Mouse (Mus musculus) midbrain, embryonic 16.5 days (tissue): ENCODE measurements around the gene Dusp19. TPM values are rescaled to one million over a fixed set of nuclear protein-coding genes. Genes with fewer than 3 reads are reported as not detected.

Source experiments
- ATAC-seq: fragments of 200-750 bp; cut with Nextera tagmentation; 2 replicates; pipeline ENCODE4 v1.8.0; 2017; ENCODE audit warnings: moderate TSS enrichment
- H3K27ac ChIP-seq: fragments of 300-500 bp; sonication (generic); 2 replicates; pipeline ENCODE4 v1.5.1; 2014; ENCODE audit warnings: mild to moderate bottlenecking, low read length, mixed read lengths
- H3K27me3 ChIP-seq: fragments of 300-500 bp; sonication (generic); 2 replicates; pipeline ENCODE4 v1.6.1; 2014; ENCODE audit warnings: low read depth, low read length, mixed read lengths; ENCODE audit not compliant: control insufficient read depth, insufficient read depth
- H3K36me3 ChIP-seq: fragments of 300-500 bp; sonication (generic); 2 replicates; pipeline ENCODE4 v1.6.1; 2014; ENCODE audit warnings: mild to moderate bottlenecking, low read length, moderate library complexity, mixed read lengths; ENCODE audit not compliant: control insufficient read depth, insufficient read depth
- H3K4me1 ChIP-seq: fragments of 300-500 bp; sonication (generic); 2 replicates; pipeline ENCODE4 v1.6.1; 2014; ENCODE audit warnings: mild to moderate bottlenecking, low read length, mixed read lengths; ENCODE audit not compliant: control insufficient read depth, insufficient read depth
- H3K4me2 ChIP-seq: fragments of 300-500 bp; sonication (generic); 2 replicates; pipeline ENCODE4 v1.6.1; 2014; ENCODE audit warnings: mild to moderate bottlenecking, low read length, mixed read lengths
- H3K4me3 ChIP-seq: fragments of 300-500 bp; sonication (generic); 2 replicates; pipeline ENCODE4 v1.5.1; 2014; ENCODE audit warnings: low read depth, mild to moderate bottlenecking, low read length, moderate library complexity, mixed read lengths
- H3K9ac ChIP-seq: fragments of 300-500 bp; sonication (generic); 2 replicates; pipeline ENCODE4 v1.6.1; 2014; ENCODE audit warnings: low read depth, low read length, mixed read lengths
- H3K9me3 ChIP-seq: fragments of 300-500 bp; sonication (generic); replicated peaks from 2 replicates; pipeline ENCODE4 v1.6.1; 2014; ENCODE audit warnings: mild to moderate bottlenecking, low read length, mixed read lengths; ENCODE audit not compliant: control insufficient read depth, poor library complexity, severe bottlenecking
- WGBS: fragments of 180-500 bp; shearing (Covaris S2); extraction: QIAGEN DNeasy Blood & Tissue Kit; methylation state at CpG from one replicate; pipeline ENCODE4 v1.1.7; 2014; 5-methylcytosine and 5-hydroxymethylcytosine counted together
- polyA plus RNA-seq: library from polyadenylated mRNA; unstranded; fragments of >200 nt; fragmentation: Nextera tagmentation; extraction: Ambion mirVana; gene quantifications from 2 replicates; pipeline ENCODE4 v1.2.1, GENCODE M21; 2015

Gene Dusp19
- 17.8 and 18.0 TPM in 2 replicates for polyA plus RNA-seq

DNA sequence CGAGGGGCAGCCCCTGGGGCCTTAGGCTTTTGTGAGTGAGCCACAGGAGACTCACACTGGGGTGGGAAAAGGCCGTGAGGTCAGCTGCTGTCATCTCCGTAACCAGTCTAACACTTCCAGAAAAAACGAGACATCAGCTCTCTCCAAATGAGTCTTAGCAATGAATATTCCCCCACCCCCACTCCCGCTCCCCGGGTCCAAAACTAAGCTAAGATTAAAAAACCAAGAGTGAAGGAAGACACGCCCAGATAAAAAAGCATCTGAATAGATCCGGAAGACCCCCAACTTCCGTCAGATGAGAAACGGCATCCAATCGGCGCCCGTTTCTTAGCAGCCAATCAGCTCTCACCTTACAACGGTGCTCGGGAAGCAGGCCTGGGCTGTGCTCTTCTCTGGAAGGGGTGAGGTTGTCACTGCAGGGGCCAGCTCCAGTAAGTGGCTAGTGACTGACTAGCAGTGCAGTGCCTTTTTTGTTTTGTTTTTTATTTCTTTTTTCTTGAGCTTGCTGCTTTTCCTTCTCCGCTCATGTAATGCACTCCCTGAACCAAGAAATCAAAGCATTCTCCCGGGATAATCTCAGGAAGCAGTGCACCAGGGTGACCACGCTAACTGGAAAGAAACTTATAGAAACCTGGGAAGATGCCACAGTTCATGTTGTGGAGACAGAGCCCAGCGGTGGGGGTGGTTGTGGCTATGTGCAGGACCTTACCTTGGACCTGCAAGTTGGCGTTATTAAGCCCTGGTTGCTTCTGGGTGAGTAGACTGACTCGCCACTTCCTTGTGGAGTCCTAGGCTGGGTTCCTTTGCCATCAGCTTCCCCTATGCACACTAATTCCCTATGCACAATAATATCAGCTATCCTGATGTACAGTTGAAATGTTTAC lies at the start of gene Dusp19, which contains the start of gene Nup35:
TSS of gene Dusp19 (plus strand) at position 192 of the 884 bp plus-strand sequence.
TSS of gene Nup35 (plus strand) at position 383 of the 884 bp plus-strand sequence.
- Histone ChIP-seq H3K4me2 (peak within 1 kb of the TSS; percentile 83), H3K27ac (peak within 1 kb of the TSS; percentile 85), H3K4me3 (peak within 1 kb of the TSS; percentile 49), H3K9ac (peak within 1 kb of the TSS; percentile 74), H3K4me1 (peaks cover 13% of the 10 kb centered on the region), H3K9me3 (no peaks in the 10 kb centered on the region), H3K36me3 (no peaks in the 10 kb centered on the region), H3K27me3 (no peaks in the 10 kb centered on the region)
- 1% methylated on average over 21 of the region's 21 CpGs for WGBS
- peak; percentile 100 for ATAC-seq

DNA sequence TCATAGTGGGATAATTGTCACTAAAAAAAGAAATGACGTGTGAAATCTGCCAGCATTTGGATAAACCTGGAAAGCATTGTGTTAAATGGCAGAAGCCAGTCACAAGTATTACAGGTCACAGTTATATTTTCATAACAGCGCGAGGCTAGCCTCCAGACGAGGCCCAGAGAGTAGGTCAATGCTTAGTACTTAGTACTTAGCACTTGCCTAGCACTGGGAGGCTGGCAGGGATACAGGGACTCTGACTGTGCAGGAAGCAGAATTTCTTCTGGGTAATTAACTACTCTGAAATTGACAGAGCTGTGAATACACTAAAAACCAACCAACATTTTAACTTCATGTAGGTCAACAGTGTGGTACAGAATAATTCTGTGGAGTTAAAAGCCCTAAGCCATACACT lies 49.4 kb upstream of the Dusp19 start:
- ATAC-seq, result no peak
- no peak overlapping the region for H3K27ac ChIP-seq
- no peak overlapping the region for H3K4me3 ChIP-seq
- no peaks in the 10 kb centered on the region for H3K9me3 ChIP-seq
- no peak overlapping the region for H3K9ac ChIP-seq
- no peak overlapping the region for H3K4me2 ChIP-seq
- 89% methylated on average over 4 of the region's 4 CpGs for WGBS
- H3K27me3 ChIP-seq, result no peaks in the 10 kb centered on the region
- no peaks in the 10 kb centered on the region for H3K4me1 ChIP-seq
- no peaks in the 10 kb centered on the region for H3K36me3 ChIP-seq

DNA sequence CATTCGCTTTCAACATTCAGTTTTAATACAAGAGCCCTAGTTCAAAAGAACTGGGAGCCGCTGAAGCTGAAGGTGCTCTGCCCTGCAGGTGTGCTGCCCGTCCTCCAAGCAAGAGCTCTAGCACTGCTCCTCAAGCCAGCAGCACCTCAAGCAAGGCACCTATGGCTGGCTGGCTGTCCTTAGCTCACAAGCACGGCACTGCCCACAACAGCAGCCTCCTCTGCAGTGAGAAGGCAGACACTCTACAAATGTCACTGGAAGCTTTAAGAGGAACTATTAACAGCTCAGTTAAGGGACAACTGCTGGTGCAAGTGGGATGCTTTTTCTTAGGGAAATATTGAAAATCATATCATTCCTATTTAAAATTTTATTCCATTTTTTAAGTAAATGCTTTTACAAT lies 46.2 kb upstream of the Dusp19 start:
- no peak for ATAC-seq
- Histone ChIP-seq H3K9ac (no peak overlapping the region), H3K27ac (no peak overlapping the region; the same call in 1 of the 2 replicates), H3K4me3 (no peak overlapping the region), H3K9me3 (no peaks in the 10 kb centered on the region), H3K36me3 (no peaks in the 10 kb centered on the region), H3K4me1 (peaks cover 4% of the 10 kb centered on the region; the same call in 1 of the 2 replicates), H3K27me3 (no peaks in the 10 kb centered on the region), H3K4me2 (no peak overlapping the region)
- WGBS, result 73% methylated on average over 4 of the region's 4 CpGs

DNA sequence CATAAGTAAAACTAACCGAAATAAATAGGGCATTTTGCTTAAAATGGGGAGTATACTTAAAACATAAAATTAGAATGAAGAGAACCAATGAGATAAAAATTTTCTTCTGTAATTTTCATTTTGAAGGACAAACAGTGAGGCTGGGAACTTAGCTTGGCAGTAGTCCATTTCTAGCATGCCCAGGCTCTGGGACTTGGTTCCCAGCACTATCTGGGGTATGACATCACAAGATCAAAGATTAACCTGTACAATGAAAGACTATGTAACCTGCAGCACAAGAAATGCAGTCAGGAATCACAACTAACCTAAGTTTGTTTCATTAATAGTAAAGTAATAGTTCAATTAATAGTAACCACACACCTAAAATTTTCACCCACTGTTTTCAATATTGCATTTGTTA lies 39.6 kb upstream of the Dusp19 start:
- no peaks in the 10 kb centered on the region for H3K9me3 ChIP-seq
- H3K4me1 ChIP-seq, result peaks cover 19% of the 10 kb centered on the region
- no peak overlapping the region for H3K27ac ChIP-seq
- H3K36me3 ChIP-seq, result no peaks in the 10 kb centered on the region
- ATAC-seq, result no peak
- H3K27me3 ChIP-seq, result no peaks in the 10 kb centered on the region
- H3K4me3 ChIP-seq, result no peak overlapping the region
- 100% methylated on average over 1 of the region's 1 CpGs for WGBS
- H3K9ac ChIP-seq, result no peak overlapping the region
- H3K4me2 ChIP-seq, result no peak overlapping the region

DNA sequence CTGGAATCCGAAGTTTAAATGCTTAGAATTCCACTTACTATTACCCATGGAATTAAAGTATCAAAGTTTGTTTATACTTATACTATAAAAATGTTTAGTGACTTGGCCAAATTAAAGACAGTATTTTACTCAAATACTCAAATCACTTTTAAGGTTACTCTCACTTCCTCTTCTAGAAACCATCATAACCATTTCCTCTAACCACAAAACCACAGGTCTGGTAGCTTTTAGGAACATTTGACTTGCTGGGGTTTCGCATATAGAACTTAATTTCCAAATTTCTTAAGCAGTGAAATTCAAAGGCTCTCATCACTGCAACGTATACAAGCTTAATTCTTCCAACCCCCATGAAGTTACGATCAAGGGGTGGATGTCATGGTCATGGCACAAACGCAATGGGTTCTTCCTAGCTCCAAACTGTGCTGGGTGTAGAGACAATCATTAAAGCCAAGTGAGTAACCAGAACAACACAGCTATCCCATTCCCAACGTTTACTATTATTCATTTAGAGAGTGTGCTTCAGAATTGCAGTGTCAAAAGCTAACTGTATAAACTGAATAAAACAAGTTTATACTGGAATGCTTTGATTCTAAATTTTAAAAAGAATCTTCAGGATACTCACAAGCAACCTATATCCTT lies 37.5 kb upstream of the Dusp19 start:
- peaks cover 17% of the 10 kb centered on the region for H3K4me1 ChIP-seq
- peak overlapping the region; percentile 24 for H3K4me3 ChIP-seq
- ATAC-seq, result no peak
- no peak overlapping the region for H3K27ac ChIP-seq
- WGBS, result 46% methylated on average over 6 of the region's 6 CpGs
- H3K27me3 ChIP-seq, result no peaks in the 10 kb centered on the region
- peak overlapping the region; percentile 11; the same call in 1 of the 2 replicates for H3K9ac ChIP-seq
- no peaks in the 10 kb centered on the region for H3K9me3 ChIP-seq
- H3K4me2 ChIP-seq, result peak overlapping the region; percentile 58
- H3K36me3 ChIP-seq, result no peaks in the 10 kb centered on the region

DNA sequence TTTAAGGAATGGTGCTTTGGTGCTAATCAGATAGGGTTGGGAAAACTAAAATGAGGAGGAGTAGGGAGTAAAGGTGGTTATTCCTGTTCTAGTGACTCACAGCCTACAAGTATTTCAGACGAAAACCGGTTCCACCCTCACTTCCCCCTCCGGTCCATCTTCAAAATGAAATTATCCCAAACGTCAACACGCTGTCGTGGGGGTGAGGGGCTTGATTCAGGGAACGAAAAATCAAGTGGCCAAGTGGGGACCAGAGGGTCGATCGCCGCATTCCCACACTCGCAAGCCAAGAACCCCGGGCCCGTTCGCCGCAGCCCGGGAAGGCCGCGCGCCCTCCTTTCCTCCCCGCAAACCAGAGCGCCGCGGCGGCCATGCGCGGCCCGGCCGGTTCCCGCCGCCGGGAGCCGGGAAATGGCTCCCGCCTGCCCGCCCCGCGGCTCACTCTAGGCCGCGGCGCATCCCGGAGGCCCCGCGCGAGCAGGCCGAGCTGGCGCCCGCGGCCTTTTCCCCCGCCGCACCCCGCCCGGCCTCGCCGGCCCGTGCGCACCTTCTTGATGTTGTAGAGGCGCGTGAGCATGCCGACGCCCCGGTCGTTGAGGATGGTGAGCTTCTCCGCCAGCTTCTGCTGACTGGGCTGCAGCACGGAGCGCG lies 36.4 kb upstream of the Dusp19 start:
- Histone ChIP-seq H3K27ac (peak overlapping the region; percentile 98), H3K4me2 (peak overlapping the region; percentile 75), H3K9ac (peak overlapping the region; percentile 99), H3K9me3 (no peaks in the 10 kb centered on the region), H3K4me1 (peaks cover 15% of the 10 kb centered on the region), H3K36me3 (no peaks in the 10 kb centered on the region), H3K4me3 (peak overlapping the region; percentile 94), H3K27me3 (no peaks in the 10 kb centered on the region)
- peak; percentile 76 for ATAC-seq
- under 1% methylated on average over 52 of the region's 65 CpGs for WGBS

DNA sequence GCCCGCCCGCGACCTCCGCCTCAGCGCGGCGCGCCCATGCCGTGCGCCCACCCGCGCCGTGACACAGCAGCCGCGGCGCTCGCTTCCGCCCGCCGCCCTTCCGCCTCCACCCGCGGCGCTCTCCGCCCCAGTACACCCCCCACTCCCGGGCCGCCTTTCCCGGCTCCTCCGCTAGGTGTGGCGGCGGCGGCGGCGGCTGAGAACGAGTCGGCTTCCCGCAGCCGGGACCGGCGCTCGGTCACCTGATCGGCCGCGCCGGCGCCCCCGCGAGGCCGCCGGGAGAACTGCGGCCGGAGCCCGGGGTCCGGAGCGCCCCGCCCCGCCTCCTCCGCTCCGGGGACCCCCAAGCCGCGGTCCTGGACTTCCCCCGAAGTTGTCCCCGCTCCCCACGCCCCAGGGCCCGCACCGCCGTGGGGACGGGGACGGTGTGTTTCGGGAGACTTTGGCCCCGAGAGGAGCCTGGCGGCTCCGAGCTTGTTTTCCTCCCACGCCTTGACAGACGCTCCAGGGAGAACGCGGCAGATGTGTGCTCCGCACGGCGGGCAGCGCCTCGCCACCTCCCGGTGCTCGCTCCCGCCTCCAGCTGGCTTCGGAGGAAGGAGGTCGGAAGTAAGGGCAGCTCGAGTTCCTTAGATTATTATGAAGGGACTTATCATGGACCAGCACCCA lies 35.7 kb upstream of the Dusp19 start, which contains the start of gene Nckap1:
TSS of gene Nckap1 (minus strand) at position 338 of the 669 bp plus-strand sequence.
- WGBS, result under 1% methylated on average over 49 of the region's 88 CpGs
- H3K27ac ChIP-seq, result peak within 1 kb of the TSS; percentile 98
- H3K9me3 ChIP-seq, result no peaks in the 10 kb centered on the region
- H3K4me1 ChIP-seq, result peaks cover 15% of the 10 kb centered on the region
- peak within 1 kb of the TSS; percentile 94 for H3K4me3 ChIP-seq
- ATAC-seq, result peak; percentile 96
- H3K36me3 ChIP-seq, result no peaks in the 10 kb centered on the region
- H3K27me3 ChIP-seq, result no peaks in the 10 kb centered on the region
- H3K4me2 ChIP-seq, result peak within 1 kb of the TSS; percentile 75
- H3K9ac ChIP-seq, result peak within 1 kb of the TSS; percentile 99

DNA sequence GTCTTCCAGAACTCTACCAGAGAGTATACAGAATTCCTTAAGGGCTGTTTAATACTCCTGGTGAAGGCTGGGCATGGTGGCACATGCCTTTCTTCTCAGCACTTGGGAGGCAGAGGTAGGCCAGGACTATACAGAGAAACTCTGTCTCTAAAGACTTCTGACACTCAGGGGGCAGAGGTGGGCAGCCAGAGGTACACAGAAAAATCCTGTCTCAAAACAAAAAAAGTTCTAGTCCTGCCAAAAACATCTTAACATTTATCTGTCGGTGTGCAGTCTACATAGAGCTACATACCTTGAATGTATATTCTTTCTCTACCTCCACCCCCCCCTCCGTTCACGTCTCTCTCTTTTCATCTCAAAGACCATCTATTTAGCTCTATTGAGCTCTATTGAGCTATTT lies 34.5 kb upstream of the Dusp19 start:
- no peak for ATAC-seq
- Histone ChIP-seq H3K36me3 (no peaks in the 10 kb centered on the region), H3K4me3 (no peak overlapping the region), H3K9me3 (no peaks in the 10 kb centered on the region), H3K4me2 (no peak overlapping the region), H3K27me3 (no peaks in the 10 kb centered on the region), H3K4me1 (peaks cover 15% of the 10 kb centered on the region), H3K27ac (no peak overlapping the region), H3K9ac (no peak overlapping the region)
- WGBS, result 90% methylated on average over 3 of the region's 3 CpGs
